Mouse (Mus musculus) kidney, postnatal 36 days (tissue): Measurements from ENCODE around the gene Clca4b.
"Not testable (repeated sequence)": the region's sequence is repeated elsewhere in the genome, so short reads cannot be mapped to it uniquely, and the experiment has no call there.

ENCODE experiments used
- DNase-seq, 2 experiments: peaks; one replicate each; pipeline ENCODE4 v3.0.0; 2021 to 2022; ENCODE audit warnings: mixed read lengths in 2 of 2

The Clca4b gene

GRCm38 (mm10) chr3:144932335-144932734 lies at the start of gene Clca4b:
Gene Clca4b, minus strand, starts transcription at chr3:144932529.
- DNase-seq = no peak

- DNase-seq = no peak
These were observed 48.2 kb upstream of the Clca4b start for GRCm38 (mm10) chr3:144980551-144980950.

- no peak for DNase-seq
These were observed 45.3 kb upstream of the Clca4b start for GRCm38 (mm10) chr3:144977631-144978030.

GRCm38 (mm10) chr3:144976091-144976490 lies 43.8 kb upstream of the Clca4b start:
- DNase-seq = no peak

- DNase-seq = no peak
These were observed 42.6 kb upstream of the Clca4b start, which contains the start of gene Clca4a for GRCm38 (mm10) chr3:144974945-144975344. Gene Clca4a, minus strand, starts transcription at chr3:144975045.

- DNase-seq = no peak
These were observed 39.4 kb upstream of the Clca4b start for GRCm38 (mm10) chr3:144971553-144972270.

- no peak for DNase-seq
These were observed 37.4 kb upstream of the Clca4b start for GRCm38 (mm10) chr3:144969755-144970154.

GRCm38 (mm10) chr3:144966074-144966473 lies 33.7 kb upstream of the Clca4b start:
- no peak for DNase-seq

- no peak for DNase-seq
These were observed 18.5 kb upstream of the Clca4b start for GRCm38 (mm10) chr3:144950829-144951228.

- not testable (repeated sequence) for DNase-seq
These were observed 15.0 kb upstream of the Clca4b start for GRCm38 (mm10) chr3:144947376-144947775.

GRCm38 (mm10) chr3:144933625-144934024 lies 1.3 kb upstream of the Clca4b start:
- DNase-seq = not testable (repeated sequence)

- no peak for DNase-seq
These were observed 722 bp upstream of the Clca4b start for GRCm38 (mm10) chr3:144933011-144933491.

- no peak for DNase-seq
These were observed 18.3 kb downstream of the Clca4b start for GRCm38 (mm10) chr3:144914014-144914413.

- no peak for DNase-seq
These were observed 35.2 kb downstream of the Clca4b start for GRCm38 (mm10) chr3:144897042-144897678.

- DNase-seq = no peak
These were observed 42.0 kb downstream of the Clca4b start for GRCm38 (mm10) chr3:144890246-144890758.

- DNase-seq = no peak
These were observed 45.4 kb downstream of the Clca4b start for GRCm38 (mm10) chr3:144886957-144887356.

- DNase-seq = not testable (repeated sequence)
These were observed 60.3 kb downstream of the Clca4b start for GRCm38 (mm10) chr3:144872012-144872411.
